Mouse (Mus musculus) hindbrain, embryonic 15.5 days (tissue): Measurements from ENCODE around the gene Fbxw9. TPM values are rescaled to one million over a fixed set of nuclear protein-coding genes. Genes with fewer than 3 reads are reported as not detected.
A peak's percentile ranks its signal among the peaks of the same experiment; 100 is the strongest.

Source experiments
- ATAC-seq: fragments of 200-750 bp; cut with Nextera tagmentation; 2 replicates; pipeline ENCODE4 v1.8.0; 2017; ENCODE audit warnings: low read depth, moderate number of reproducible peaks, moderate TSS enrichment; ENCODE audit not compliant: low FRiP score
- H3K27ac ChIP-seq: fragments of 300-500 bp; sonication (generic); replicated peaks from 2 replicates; pipeline ENCODE4 v1.5.1; 2015; ENCODE audit warnings: mild to moderate bottlenecking, inconsistent platforms
- H3K27me3 ChIP-seq: fragments of 300-500 bp; sonication (generic); 2 replicates; pipeline ENCODE4 v1.6.1; 2015; ENCODE audit warnings: control low read depth, inconsistent platforms
- H3K36me3 ChIP-seq: fragments of 300-500 bp; sonication (generic); 2 replicates; pipeline ENCODE4 v1.6.1; 2015; ENCODE audit warnings: control low read depth, inconsistent platforms
- H3K4me1 ChIP-seq: fragments of 300-500 bp; sonication (generic); replicated peaks from 2 replicates; pipeline ENCODE4 v1.6.1; 2015; ENCODE audit warnings: control low read depth, inconsistent platforms
- H3K4me2 ChIP-seq: fragments of 300-500 bp; sonication (generic); 2 replicates; pipeline ENCODE4 v1.6.1; 2015; ENCODE audit warnings: moderate library complexity, mild to moderate bottlenecking, inconsistent platforms
- H3K4me3 ChIP-seq: fragments of 300-500 bp; sonication (generic); 2 replicates; pipeline ENCODE4 v1.5.1; 2015; ENCODE audit warnings: mild to moderate bottlenecking, inconsistent platforms
- H3K9ac ChIP-seq: fragments of 300-500 bp; sonication (generic); 2 replicates; pipeline ENCODE4 v1.6.1; 2015; ENCODE audit warnings: inconsistent platforms
- H3K9me3 ChIP-seq: fragments of 300-500 bp; sonication (generic); 2 replicates; pipeline ENCODE4 v1.6.1; 2016; ENCODE audit warnings: control low read depth, inconsistent platforms
- WGBS: fragments of 180-500 bp; shearing (Covaris S2); methylation state at CpG from one replicate; pipeline ENCODE4 v1.1.7; 2015; 5-methylcytosine and 5-hydroxymethylcytosine counted together
- polyA plus RNA-seq: library from polyadenylated mRNA; unstranded; fragments of >200 nt; fragmentation: Nextera tagmentation; extraction: Ambion mirVana; gene quantifications from 2 replicates; pipeline ENCODE4 v1.2.1, GENCODE M21; 2015

Gene Fbxw9
- polyA plus RNA-seq, 1 experiment from 2014 or later, result 76.1 TPM

DNA sequence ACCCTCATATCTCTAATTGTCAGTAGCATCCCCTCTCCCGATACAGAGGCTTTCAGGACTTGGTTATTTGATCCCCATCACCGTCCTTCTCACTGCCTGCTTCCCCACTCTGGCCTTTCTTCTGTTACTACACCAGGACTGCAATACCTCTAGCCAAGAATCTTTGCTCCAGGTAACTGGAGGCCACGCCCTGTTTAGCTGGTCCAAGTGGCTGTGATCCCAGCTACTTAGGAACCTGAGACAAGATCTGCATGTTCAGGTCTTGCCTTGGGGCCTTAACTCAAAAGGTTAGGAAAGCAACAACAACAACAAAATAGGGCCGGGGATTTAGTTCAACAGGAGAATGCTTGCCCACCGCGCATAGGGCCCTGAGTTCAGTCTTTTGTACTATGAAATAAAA, 16.2 kb upstream of the Fbxw9 start:
- Histone ChIP-seq H3K9ac (no peak overlapping the region), H3K27me3 (no peaks in the 10 kb centered on the region), H3K4me1 (peaks cover 11% of the 10 kb centered on the region), H3K36me3 (peaks cover 70% of the 10 kb centered on the region), H3K27ac (no peak overlapping the region), H3K4me2 (no peak overlapping the region), H3K4me3 (no peak overlapping the region), H3K9me3 (no peaks in the 10 kb centered on the region)
- no peak for ATAC-seq
- 97% methylated on average over 6 of the region's 6 CpGs for WGBS

DNA sequence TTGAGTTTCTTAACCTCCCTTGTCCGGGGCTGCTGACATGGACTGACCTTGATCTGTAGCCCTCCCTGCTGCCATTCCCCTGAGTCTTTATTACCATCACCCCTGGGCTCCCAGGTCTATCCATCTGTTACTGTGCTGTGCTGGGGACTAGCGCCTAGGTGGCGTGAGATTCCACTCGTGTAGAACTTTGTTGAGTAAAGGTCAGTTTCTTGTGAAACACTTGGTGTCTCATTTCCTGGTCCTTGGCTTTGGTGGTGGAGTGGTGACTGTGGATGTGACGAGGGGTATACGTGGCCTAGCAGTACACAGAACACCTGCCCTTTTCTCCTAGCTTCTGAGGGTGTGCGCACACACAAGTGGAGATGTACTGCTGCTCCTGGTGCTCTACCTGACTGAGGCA, 2.5 kb upstream of the Fbxw9 start:
- H3K4me3 ChIP-seq, result no peak overlapping the region
- H3K4me1 ChIP-seq, result peaks cover 25% of the 10 kb centered on the region
- no peaks in the 10 kb centered on the region for H3K9me3 ChIP-seq
- H3K9ac ChIP-seq, result no peak overlapping the region
- WGBS, result 85% methylated on average over 7 of the region's 7 CpGs
- no peak overlapping the region for H3K4me2 ChIP-seq
- no peak overlapping the region for H3K27ac ChIP-seq
- no peak for ATAC-seq
- H3K36me3 ChIP-seq, result peaks cover 39% of the 10 kb centered on the region
- H3K27me3 ChIP-seq, result no peaks in the 10 kb centered on the region

DNA sequence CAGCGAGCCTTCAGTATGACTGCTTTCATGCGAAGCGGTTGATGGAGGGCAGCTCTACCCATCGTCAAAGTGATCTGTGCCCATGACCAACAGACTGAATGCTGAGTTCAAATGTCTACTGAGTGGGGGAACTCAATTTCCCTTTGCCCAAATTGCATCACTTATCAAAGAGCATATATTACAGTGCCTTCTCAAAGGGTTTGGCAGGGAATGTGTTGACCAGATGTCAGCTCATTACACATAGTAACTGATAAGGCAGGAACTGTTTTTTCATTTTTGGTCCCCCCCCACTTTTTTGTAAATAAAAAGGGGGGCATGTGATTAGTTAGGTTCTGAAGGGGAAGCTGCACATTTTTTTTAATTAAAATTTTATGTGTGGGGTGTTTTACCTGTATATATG, 2.7 kb downstream of the Fbxw9 start:
- H3K4me3 ChIP-seq, result no peak overlapping the region

DNA sequence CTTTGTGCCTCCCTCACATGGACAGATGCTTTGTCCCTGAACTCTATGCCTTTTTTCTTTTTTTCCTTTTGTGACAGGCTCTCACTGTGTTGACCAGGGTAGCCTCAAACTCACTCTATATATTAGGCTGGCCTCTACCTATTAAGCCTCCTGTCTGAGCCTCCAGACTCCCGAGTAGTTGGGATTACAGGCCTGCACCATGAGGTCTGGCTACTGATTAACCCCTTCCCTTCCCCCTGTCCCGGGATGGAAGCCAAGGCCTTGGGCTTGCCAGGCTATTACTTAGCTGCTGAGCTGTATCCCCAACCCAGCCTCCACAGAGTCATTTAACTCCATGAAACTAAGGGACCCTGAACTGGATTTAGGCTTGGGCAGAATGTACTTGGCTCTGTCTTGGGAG, 5.4 kb downstream of the Fbxw9 start:
- Histone ChIP-seq H3K4me2 (no peak overlapping the region), H3K9me3 (no peaks in the 10 kb centered on the region), H3K36me3 (peaks cover 30% of the 10 kb centered on the region), H3K27me3 (no peaks in the 10 kb centered on the region), H3K4me1 (peaks cover 22% of the 10 kb centered on the region), H3K4me3 (no peak overlapping the region), H3K27ac (no peak overlapping the region), H3K9ac (no peak overlapping the region)
- ATAC-seq, result no peak
- WGBS, result 34% methylated on average over 2 of the region's 2 CpGs

More for the DNA sequence above, 2.7 kb downstream of the Fbxw9 start:
- Histone ChIP-seq H3K4me2 (no peak overlapping the region), H3K9me3 (no peaks in the 10 kb centered on the region), H3K4me1 (peaks cover 26% of the 10 kb centered on the region), H3K9ac (no peak overlapping the region), H3K27ac (no peak overlapping the region), H3K36me3 (peaks cover 28% of the 10 kb centered on the region), H3K27me3 (no peaks in the 10 kb centered on the region)
- 97% methylated on average over 4 of the region's 4 CpGs for WGBS
- ATAC-seq, result no peak

DNA sequence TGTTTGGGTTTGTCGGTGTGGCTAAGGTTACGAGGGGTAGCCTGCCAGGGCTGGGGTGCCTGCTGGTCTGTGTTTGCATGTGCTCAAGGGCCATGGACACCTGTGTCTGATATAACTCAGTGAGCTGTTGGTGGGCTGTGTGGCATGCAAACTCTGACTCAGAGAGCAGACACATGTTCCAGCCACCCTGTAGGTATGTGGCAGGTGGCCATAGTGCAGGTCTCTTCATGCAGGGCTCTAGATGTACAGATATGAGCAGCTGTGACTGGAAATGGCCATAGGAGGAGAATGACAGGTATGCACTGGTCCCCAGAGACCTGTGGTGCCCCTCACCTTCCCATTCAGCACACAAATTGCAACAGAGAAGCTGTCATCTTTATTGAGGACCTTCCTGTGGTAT, 7.3 kb downstream of the Fbxw9 start:
- Histone ChIP-seq H3K27me3 (no peaks in the 10 kb centered on the region), H3K4me2 (no peak overlapping the region), H3K27ac (no peak overlapping the region), H3K9me3 (no peaks in the 10 kb centered on the region), H3K4me3 (no peak overlapping the region), H3K36me3 (peaks cover 30% of the 10 kb centered on the region), H3K4me1 (peaks cover 13% of the 10 kb centered on the region), H3K9ac (no peak overlapping the region)
- 97% methylated on average over 2 of the region's 2 CpGs for WGBS
- ATAC-seq, result no peak

DNA sequence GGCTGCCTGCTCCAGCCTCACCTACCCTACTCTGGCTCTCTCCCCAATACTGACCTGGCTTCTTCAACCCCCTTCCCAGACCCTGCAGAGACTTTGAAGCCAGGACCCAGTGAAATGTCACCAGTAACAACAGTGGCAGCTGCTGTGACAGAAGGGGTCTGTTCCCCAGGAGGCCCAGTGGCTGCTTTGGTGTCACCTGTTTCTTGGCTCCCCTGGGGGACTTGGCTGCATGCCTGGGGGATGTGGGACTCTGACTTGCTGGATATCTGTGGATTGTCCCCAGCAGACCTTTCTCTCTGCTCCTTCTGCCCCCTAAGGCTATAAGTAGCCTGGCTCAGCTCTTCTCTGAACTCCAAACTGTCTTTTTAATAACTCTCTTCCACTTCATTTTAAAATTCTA, 8.1 kb downstream of the Fbxw9 start, which contains the start of gene Gm5741:
Gene Gm5741 (minus strand): TSS at position 1 of the 400 bp plus-strand sequence.
- Histone ChIP-seq H3K9ac (no peak within 1 kb of the TSS), H3K36me3 (peaks cover 30% of the 10 kb centered on the region), H3K27me3 (no peaks in the 10 kb centered on the region), H3K4me2 (no peak within 1 kb of the TSS), H3K4me1 (peaks cover 17% of the 10 kb centered on the region), H3K4me3 (no peak within 1 kb of the TSS), H3K27ac (no peak within 1 kb of the TSS), H3K9me3 (no peaks in the 10 kb centered on the region)
- no peak for ATAC-seq

DNA sequence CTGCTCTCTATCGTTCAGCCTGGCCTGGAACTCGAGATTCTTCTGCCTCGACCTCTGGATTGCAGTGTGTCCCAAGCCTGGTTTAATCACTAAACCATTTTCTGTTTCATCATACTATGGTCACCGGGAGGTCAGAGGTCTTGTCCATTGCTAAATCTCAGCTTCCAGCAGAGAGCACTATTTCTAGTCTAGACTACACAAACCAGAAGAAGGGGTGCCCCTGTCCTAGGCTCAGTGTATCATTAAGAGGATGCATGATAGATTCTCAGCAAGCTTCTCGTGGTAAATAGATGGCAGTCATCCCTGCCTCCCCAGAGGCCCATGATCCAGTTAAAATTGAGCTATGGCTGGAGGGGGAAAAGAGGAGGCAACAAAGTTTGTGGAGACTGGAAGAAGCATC, 11.2 kb downstream of the Fbxw9 start:
- 82% methylated on average over 5 of the region's 5 CpGs for WGBS
- Histone ChIP-seq H3K27ac (peak overlapping the region; percentile 95), H3K9me3 (no peaks in the 10 kb centered on the region), H3K4me3 (peak overlapping the region; percentile 90), H3K9ac (no peak overlapping the region), H3K4me2 (peak overlapping the region; percentile 79), H3K4me1 (peaks cover 21% of the 10 kb centered on the region), H3K27me3 (no peaks in the 10 kb centered on the region), H3K36me3 (peaks cover 38% of the 10 kb centered on the region)
- no peak for ATAC-seq

DNA sequence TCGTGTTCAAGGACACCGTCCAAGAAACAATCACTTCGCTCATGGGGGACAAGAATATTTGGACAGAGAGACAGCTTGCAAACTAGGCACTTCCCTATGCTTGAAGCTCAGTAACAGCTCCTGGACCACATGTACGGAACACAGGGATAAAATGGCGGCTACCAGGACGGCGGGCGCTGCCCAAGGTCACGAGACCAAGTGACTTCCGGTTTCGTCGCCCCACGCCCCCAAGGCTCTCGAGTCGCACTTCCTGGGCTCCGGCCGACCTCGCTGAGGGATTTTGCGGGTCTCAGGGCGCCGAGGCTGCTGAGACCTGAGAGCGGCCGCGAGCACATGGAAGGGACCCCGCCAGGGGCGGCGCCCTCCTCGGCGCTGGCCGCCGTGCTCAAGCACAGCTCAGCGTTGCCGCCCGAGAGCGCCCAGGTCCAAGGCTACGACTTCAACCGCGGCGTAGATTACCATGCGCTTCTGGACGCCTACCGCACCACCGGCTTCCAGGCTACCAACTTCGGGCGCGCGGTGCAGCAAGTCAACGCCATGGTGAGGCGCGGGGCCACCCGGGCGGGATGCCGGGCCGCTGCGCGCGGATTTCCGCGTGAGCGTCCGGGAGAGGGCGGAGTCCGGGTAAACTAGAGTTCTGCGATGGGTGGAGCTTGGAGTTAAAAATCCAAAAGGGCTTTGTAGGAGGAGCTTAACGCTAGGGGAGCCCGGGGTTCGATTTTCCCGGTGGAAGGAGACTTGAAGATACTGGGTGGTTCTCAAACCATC, 11.8 kb downstream of the Fbxw9 start, which contains the start of gene Dhps:
Gene Dhps (plus strand): TSS at position 244 of the 768 bp plus-strand sequence.
- Histone ChIP-seq H3K27ac (peak within 1 kb of the TSS; percentile 95), H3K9ac (peak within 1 kb of the TSS; percentile 79), H3K9me3 (no peaks in the 10 kb centered on the region), H3K4me1 (peaks cover 21% of the 10 kb centered on the region), H3K4me2 (peak within 1 kb of the TSS; percentile 79), H3K27me3 (no peaks in the 10 kb centered on the region), H3K4me3 (peak within 1 kb of the TSS; percentile 90), H3K36me3 (peaks cover 38% of the 10 kb centered on the region)
- ATAC-seq, result peak; percentile 89
- WGBS, result under 1% methylated on average over 68 of the region's 68 CpGs

DNA sequence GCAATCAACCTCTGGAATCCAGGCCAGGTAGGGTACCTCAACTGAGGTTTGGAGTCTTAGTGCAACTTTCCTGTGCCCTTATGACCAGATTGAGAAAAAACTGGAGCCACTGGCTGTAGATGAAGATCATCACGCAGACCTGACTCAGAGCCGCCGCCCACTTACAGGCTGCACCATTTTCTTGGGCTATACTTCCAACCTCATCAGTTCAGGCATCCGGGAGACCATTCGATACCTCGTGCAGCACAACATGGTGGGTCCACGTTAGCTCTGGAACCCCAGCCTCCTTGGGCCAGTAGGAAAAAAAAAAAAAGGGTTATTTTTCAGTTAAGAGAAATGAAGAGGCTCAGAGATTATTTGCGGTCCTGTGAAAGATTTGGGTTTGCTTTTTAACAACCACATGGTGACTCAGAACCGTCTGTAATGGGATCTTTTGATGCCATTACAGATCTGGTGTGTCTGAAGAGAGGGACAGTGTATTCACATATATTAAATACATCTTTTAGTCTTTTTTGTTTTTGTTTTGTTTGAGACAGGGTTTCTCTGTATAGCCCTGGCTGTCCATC, 12.6 kb downstream of the Fbxw9 start:
- Histone ChIP-seq H3K27me3 (no peaks in the 10 kb centered on the region), H3K27ac (peak overlapping the region; percentile 95), H3K4me2 (peak overlapping the region; percentile 79), H3K9me3 (no peaks in the 10 kb centered on the region), H3K36me3 (peaks cover 38% of the 10 kb centered on the region), H3K4me1 (peaks cover 21% of the 10 kb centered on the region), H3K9ac (peak overlapping the region; percentile 79), H3K4me3 (peak overlapping the region; percentile 90)
- no peak for ATAC-seq
- WGBS, result 43% methylated on average over 9 of the region's 9 CpGs

DNA sequence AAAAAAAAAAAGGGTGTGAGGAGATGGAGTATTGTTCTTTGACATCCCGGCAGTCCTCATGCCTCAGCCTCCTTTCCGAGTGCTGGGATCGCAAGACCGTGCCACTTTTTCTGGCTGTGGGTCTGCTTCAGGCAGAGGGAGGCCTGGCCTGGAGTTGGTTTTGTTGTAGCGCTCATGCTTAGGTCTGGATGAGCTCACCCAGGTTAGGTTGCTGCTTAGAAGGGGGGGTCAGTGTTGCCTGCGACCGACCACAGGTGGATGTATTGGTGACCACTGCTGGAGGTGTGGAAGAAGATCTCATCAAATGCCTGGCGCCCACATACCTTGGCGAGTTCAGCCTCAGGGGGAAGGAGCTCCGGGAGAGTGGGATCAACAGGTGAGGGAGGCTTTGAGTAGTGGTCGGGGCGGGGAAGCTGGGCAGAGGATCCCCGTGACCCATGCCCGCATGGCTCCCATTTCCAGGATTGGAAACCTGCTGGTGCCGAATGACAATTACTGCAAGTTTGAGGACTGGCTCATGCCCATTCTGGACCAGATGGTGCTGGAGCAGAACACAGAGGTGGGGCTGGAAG, 13.3 kb downstream of the Fbxw9 start:
- H3K4me2 ChIP-seq, result peak overlapping the region; percentile 79; the same call in 1 of the 2 replicates
- 95% methylated on average over 15 of the region's 15 CpGs for WGBS
- H3K4me1 ChIP-seq, result peaks cover 21% of the 10 kb centered on the region
- H3K9ac ChIP-seq, result no peak overlapping the region
- no peaks in the 10 kb centered on the region for H3K27me3 ChIP-seq
- no peak overlapping the region for H3K27ac ChIP-seq
- no peak overlapping the region for H3K4me3 ChIP-seq
- H3K9me3 ChIP-seq, result no peaks in the 10 kb centered on the region
- no peak for ATAC-seq
- H3K36me3 ChIP-seq, result peaks cover 40% of the 10 kb centered on the region

DNA sequence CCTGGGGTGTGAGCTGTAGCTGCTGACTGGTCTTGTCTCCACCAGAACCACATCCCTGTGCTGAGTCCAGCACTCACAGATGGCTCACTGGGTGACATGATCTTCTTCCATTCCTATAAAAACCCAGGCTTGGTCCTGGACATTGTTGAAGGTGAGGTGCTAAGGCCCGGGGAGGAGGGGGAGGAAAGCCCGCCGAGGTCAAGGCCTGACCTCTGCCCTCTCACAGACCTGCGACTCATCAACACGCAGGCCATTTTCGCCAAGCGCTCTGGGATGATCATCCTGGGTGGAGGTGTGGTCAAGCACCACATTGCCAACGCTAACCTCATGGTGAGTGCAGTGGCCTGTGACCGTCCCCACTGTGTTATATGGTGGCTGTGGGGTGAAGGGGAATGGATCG, 14.3 kb downstream of the Fbxw9 start:
- H3K4me2 ChIP-seq, result no peak overlapping the region
- no peaks in the 10 kb centered on the region for H3K27me3 ChIP-seq
- H3K9ac ChIP-seq, result no peak overlapping the region
- no peak overlapping the region for H3K27ac ChIP-seq
- ATAC-seq, result no peak
- H3K9me3 ChIP-seq, result no peaks in the 10 kb centered on the region
- H3K36me3 ChIP-seq, result peaks cover 47% of the 10 kb centered on the region
- no peak overlapping the region for H3K4me3 ChIP-seq
- H3K4me1 ChIP-seq, result peaks cover 21% of the 10 kb centered on the region
- WGBS, result 89% methylated on average over 10 of the region's 10 CpGs

DNA sequence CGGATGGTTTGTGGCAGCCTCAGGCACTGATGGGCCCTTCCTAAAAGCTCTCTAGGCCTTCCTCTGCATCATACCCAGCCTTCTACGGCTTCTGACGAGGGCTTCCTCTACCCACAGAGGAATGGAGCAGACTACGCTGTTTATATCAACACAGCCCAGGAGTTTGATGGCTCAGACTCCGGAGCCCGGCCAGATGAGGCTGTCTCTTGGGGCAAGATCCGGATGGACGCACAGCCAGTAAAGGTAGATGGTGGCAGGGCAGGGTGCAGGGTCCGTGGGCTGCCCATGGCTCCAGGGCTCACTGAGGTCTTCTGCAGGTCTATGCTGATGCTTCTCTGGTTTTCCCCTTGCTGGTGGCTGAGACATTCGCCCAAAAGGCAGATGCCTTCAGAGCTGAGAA, 14.8 kb downstream of the Fbxw9 start:
- Histone ChIP-seq H3K9me3 (no peaks in the 10 kb centered on the region), H3K27me3 (no peaks in the 10 kb centered on the region), H3K4me3 (no peak overlapping the region), H3K4me1 (peaks cover 24% of the 10 kb centered on the region), H3K36me3 (peaks cover 47% of the 10 kb centered on the region), H3K9ac (no peak overlapping the region), H3K4me2 (no peak overlapping the region), H3K27ac (no peak overlapping the region)
- ATAC-seq, result no peak
- WGBS, result 96% methylated on average over 10 of the region's 10 CpGs
